Mouse (Mus musculus): Measurements from ENCODE around the gene Prdm2. TPM values are rescaled to one million over a fixed set of nuclear protein-coding genes. Genes with fewer than 3 reads are reported as not detected.

Prdm2 gene
- polyA plus RNA-seq, 1 experiment from 2014 or later = 16.0 TPM

DNA sequence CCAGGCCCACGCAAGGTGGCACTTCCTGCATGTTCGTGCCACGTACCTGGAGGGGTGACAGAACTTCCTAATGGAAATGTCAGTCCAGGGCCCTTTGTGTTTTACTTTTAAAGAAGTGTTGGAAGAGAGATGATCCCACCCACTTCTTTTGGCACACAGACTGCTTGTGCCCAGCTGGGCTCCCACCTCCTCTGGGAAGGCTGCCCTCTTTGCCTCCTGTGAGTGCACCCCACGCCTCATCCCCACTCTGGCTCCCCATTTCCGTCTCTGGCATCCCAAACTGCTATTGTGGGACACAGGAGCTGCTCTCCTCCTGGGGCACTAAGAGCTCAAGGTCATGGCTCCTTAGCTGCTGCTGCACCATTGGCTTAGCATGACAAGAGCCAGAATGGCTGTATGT lies 100.9 kb downstream of the Prdm2 start:
- Histone ChIP-seq H3K27me3 (ENCODE audit: poor library complexity, severe bottlenecking) (no peaks in the 10 kb centered on the region), H3K9me3 (no peaks in the 10 kb centered on the region), H3K4me3 (no peak overlapping the region), H3K4me1 (peaks cover 19% of the 10 kb centered on the region), H3K36me3 (replicated peaks) (peaks cover 46% of the 10 kb centered on the region), H3K27ac (no peak overlapping the region)
- no peak for DNase-seq (ENCODE audit: extremely low spot score, low spot score)
- WGBS = 91% methylated on average over 5 of the region's 5 CpGs

- no peak for DNase-seq (ENCODE audit: extremely low spot score, low spot score)
- no peaks in the 10 kb centered on the region for H3K9me3 ChIP-seq
- H3K4me3 ChIP-seq = no peak overlapping the region
- H3K27me3 ChIP-seq (ENCODE audit: poor library complexity, severe bottlenecking) = no peaks in the 10 kb centered on the region
- WGBS = 76% methylated on average over 9 of the region's 9 CpGs
- H3K27ac ChIP-seq = no peak overlapping the region
- peaks cover 5% of the 10 kb centered on the region for H3K4me1 ChIP-seq
- H3K36me3 ChIP-seq (replicated peaks) = peaks cover 49% of the 10 kb centered on the region
Measured at GRCm38 (mm10) chr4:143108552-143108951, 104.2 kb downstream of the Prdm2 start.

DNA sequence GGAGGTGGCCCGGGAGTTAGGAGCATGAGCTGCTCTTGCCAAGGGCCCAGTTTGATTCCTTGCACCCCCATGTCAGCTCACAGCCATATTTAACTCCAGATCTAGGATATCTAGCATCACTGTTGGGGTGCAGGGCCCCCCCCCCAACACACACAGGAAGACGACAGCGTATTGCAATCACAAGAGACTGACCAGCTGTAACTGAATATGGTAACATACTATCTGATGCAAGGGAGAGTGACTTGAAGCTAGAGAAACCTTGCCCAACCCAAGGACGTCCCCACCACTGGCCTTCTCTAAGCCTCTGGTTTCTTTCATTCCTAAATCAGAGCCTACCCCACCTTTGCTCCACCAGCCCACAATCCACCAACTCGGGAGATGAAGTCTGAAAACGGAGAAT lies 105.8 kb downstream of the Prdm2 start:
- Histone ChIP-seq H3K4me3 (no peak overlapping the region), H3K27me3 (ENCODE audit: poor library complexity, severe bottlenecking) (peaks cover 7% of the 10 kb centered on the region; the same call in 1 of the 2 replicates), H3K36me3 (replicated peaks) (peaks cover 48% of the 10 kb centered on the region), H3K27ac (no peak overlapping the region), H3K4me1 (peaks cover 5% of the 10 kb centered on the region), H3K9me3 (no peaks in the 10 kb centered on the region)
- no peak for DNase-seq (ENCODE audit: extremely low spot score, low spot score)
- WGBS = 88% methylated on average over 6 of the region's 6 CpGs

DNA sequence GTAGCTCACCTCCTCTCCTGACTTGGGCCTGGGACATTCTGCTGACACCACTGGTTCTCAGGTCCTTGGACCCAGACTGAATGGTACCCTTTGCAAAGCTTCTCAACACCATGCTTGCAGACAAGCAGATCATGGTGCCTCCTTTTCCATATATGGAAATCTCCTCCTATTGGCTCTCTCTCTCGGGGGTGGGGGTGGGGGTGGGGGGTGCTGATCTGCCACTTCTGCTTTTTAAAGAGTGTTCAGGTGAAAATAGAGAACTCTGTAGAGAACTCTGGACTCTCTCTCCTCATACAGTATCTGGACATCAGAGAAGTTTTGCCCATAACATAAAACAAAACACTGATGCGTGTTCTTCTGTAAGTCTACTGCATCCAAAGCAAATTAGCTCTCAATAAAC lies 106.2 kb downstream of the Prdm2 start:
- no peak for DNase-seq (ENCODE audit: extremely low spot score, low spot score)
- H3K4me1 ChIP-seq = peaks cover 5% of the 10 kb centered on the region
- no peaks in the 10 kb centered on the region for H3K9me3 ChIP-seq
- no peak overlapping the region for H3K27ac ChIP-seq
- 89% methylated on average over 2 of the region's 2 CpGs for WGBS
- H3K4me3 ChIP-seq = no peak overlapping the region
- H3K36me3 ChIP-seq (replicated peaks) = peaks cover 44% of the 10 kb centered on the region
- H3K27me3 ChIP-seq (ENCODE audit: poor library complexity, severe bottlenecking) = peaks cover 11% of the 10 kb centered on the region; the same call in 1 of the 2 replicates

DNA sequence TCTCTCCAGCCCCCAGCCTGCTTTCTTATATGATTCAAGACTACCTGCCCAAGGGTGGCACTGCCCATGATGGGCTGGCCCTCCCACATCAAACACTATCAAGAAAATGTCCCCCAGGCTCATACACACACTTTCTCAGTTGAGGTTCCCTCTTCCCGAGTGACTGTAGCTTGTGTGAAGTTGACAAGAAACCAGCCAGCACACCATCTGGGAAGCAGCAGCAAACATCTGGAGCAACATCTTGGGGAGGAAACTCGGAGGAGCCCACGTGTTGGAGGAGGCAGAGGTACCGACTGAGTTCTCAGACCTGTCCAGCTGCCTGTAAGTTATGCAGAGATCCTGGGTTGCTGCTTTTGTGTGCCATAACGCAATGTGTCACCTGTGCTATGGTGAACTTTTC lies 108.1 kb downstream of the Prdm2 start:
- H3K9me3 ChIP-seq = no peaks in the 10 kb centered on the region
- peaks cover 6% of the 10 kb centered on the region for H3K4me1 ChIP-seq
- no peak overlapping the region for H3K27ac ChIP-seq
- no peak overlapping the region for H3K4me3 ChIP-seq
- H3K36me3 ChIP-seq (replicated peaks) = peaks cover 26% of the 10 kb centered on the region
- peaks cover 24% of the 10 kb centered on the region; the same call in 1 of the 2 replicates for H3K27me3 ChIP-seq (ENCODE audit: poor library complexity, severe bottlenecking)
- DNase-seq (ENCODE audit: extremely low spot score, low spot score) = no peak
- WGBS = 86% methylated on average over 5 of the region's 5 CpGs

DNA sequence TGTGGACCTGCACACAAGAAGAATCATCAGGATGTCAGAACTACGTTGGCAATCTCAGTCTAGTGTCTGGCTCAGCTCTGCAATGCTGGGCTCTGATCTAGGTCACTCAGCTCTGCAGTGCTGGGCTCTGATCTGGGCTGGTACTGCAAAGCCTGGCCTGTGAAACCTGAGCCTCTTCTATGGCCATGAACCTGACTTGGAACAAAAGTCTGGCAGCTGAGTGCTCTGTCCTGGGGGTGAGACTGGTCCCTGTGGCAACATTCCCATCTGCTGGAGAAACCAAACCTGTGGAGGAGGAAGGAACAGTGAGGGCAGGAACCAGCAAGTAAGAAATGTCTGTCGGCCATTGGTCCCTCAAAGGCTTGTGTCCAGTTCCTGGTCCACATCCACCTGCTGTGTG lies 109.0 kb downstream of the Prdm2 start:
- 83% methylated on average over 2 of the region's 2 CpGs for WGBS
- DNase-seq (ENCODE audit: extremely low spot score, low spot score) = no peak
- Histone ChIP-seq H3K27ac (no peak overlapping the region), H3K27me3 (ENCODE audit: poor library complexity, severe bottlenecking) (peaks cover 24% of the 10 kb centered on the region; the same call in 1 of the 2 replicates), H3K4me3 (no peak overlapping the region), H3K36me3 (replicated peaks) (peaks cover 17% of the 10 kb centered on the region), H3K4me1 (peaks cover 10% of the 10 kb centered on the region), H3K9me3 (no peaks in the 10 kb centered on the region)

GRCm38 (mm10) chr4:143100157-143100556 lies 112.6 kb downstream of the Prdm2 start:
- H3K9me3 ChIP-seq = no peaks in the 10 kb centered on the region
- DNase-seq (ENCODE audit: extremely low spot score, low spot score) = no peak
- H3K4me1 ChIP-seq = peaks cover 8% of the 10 kb centered on the region; the same call in 1 of the 2 replicates
- H3K4me3 ChIP-seq = no peak overlapping the region
- peaks cover 41% of the 10 kb centered on the region for H3K27me3 ChIP-seq (ENCODE audit: poor library complexity, severe bottlenecking)
- WGBS = 78% methylated on average over 6 of the region's 6 CpGs
- no peak overlapping the region for H3K27ac ChIP-seq
- H3K36me3 ChIP-seq (replicated peaks) = no peaks in the 10 kb centered on the region

DNA sequence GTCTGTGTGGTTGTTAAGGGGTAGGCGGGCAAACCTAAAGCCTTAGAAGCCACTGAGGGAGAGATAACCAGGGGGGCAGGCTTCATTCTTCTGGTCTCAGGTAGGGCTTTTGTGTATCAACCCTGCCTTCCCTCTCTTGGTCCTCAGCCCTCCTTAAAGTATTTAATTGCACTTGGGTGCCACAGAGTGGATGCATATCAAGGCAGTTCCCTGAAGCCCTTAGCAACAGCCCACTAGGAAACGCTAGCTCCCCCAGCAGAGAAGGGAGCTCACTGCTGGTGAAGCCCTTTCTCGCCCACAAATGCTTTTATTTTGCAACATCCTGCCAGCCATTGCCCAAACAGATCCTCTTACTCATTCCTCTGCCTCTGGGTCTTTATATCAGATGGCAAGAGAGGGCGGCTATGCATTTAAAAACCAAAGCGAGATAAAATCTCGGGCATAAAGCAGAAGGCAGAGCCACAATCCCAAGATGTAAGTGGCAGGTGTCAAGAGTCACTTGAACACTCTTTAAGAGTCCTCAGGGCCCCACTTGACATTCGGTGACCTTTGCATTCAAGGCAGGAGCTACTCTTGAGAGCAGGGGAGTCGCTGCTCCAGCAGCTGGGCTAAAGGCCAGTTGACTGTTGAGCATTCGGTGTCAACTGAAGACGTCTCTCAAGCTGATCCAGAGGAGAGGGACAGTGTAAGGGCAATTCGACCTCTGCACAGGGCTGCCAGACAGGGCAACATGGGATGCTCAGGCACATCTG lies 113.3 kb downstream of the Prdm2 start:
- Histone ChIP-seq H3K27me3 (ENCODE audit: poor library complexity, severe bottlenecking) (peaks cover 41% of the 10 kb centered on the region), H3K4me1 (peaks cover 8% of the 10 kb centered on the region; the same call in 1 of the 2 replicates), H3K9me3 (no peaks in the 10 kb centered on the region), H3K36me3 (replicated peaks) (no peaks in the 10 kb centered on the region), H3K27ac (no peak overlapping the region), H3K4me3 (no peak overlapping the region)
- DNase-seq (ENCODE audit: extremely low spot score, low spot score) = no peak
- WGBS = 69% methylated on average over 11 of the region's 11 CpGs

DNA sequence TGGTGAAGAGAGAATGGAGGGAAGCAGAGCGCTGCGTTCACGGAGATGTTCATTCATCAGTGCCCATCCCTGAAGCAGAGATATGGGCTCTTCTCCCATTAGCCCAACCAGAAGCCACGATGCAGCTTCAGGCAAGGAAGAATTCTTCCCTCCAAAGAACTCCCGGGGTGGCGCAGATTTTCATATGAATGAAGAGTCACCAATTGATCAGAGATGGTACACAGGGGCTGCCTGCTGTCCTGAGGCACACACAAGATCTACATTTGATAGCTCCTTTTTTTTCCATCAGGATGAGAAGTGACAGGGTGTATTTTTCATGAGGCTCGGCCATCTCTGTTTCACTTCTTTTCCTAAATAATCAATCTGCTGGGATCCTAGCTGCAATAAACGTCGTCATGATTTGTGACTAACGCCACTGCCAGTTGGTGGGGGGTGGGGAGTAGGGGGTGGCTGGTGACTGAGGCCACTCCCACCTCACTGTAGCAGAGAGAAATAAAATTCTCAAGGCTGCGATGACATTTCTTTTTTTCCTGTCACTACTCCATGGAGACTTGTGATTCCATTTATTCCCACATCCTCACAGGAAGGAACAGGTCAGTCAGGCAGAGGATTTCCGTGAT lies 120.6 kb downstream of the Prdm2 start:
- DNase-seq (ENCODE audit: extremely low spot score, low spot score) = no peak
- Histone ChIP-seq H3K27me3 (ENCODE audit: poor library complexity, severe bottlenecking) (0 out of 2 replicates have a peak, but pooled peaks cover 3% of the 10 kb centered on the region), H3K27ac (no peak overlapping the region), H3K4me1 (no peaks in the 10 kb centered on the region), H3K36me3 (replicated peaks) (no peaks in the 10 kb centered on the region), H3K4me3 (no peak overlapping the region), H3K9me3 (peaks cover 5% of the 10 kb centered on the region; the same call in 1 of the 2 replicates)
- WGBS = 53% methylated on average over 12 of the region's 12 CpGs

DNA sequence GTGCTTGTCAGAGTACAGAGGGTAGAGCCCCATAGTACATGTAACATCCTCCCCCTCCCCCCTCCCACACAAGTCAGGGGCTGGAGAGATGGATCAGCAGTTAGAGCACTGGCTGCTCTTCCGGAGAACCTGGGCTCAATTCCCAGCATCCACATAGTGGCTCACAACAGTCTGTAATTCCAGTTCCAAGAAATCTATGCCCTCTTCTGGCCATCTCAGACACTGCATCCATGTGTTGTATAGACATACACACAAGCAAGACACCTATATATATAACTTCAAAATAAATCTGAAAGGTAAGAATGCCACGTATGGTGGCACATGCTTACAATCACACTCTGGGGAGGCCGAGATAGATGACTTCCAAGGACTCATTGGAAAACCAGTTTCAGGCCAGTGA lies 122.2 kb downstream of the Prdm2 start:
- H3K9me3 ChIP-seq = peaks cover 5% of the 10 kb centered on the region; the same call in 1 of the 2 replicates
- H3K27ac ChIP-seq = no peak overlapping the region
- no peaks in the 10 kb centered on the region for H3K36me3 ChIP-seq (replicated peaks)
- no peak for DNase-seq (ENCODE audit: extremely low spot score, low spot score)
- no peaks in the 10 kb centered on the region for H3K27me3 ChIP-seq (ENCODE audit: poor library complexity, severe bottlenecking)
- H3K4me3 ChIP-seq = no peak overlapping the region
- WGBS = 93% methylated on average over 3 of the region's 3 CpGs
- no peaks in the 10 kb centered on the region for H3K4me1 ChIP-seq

DNA sequence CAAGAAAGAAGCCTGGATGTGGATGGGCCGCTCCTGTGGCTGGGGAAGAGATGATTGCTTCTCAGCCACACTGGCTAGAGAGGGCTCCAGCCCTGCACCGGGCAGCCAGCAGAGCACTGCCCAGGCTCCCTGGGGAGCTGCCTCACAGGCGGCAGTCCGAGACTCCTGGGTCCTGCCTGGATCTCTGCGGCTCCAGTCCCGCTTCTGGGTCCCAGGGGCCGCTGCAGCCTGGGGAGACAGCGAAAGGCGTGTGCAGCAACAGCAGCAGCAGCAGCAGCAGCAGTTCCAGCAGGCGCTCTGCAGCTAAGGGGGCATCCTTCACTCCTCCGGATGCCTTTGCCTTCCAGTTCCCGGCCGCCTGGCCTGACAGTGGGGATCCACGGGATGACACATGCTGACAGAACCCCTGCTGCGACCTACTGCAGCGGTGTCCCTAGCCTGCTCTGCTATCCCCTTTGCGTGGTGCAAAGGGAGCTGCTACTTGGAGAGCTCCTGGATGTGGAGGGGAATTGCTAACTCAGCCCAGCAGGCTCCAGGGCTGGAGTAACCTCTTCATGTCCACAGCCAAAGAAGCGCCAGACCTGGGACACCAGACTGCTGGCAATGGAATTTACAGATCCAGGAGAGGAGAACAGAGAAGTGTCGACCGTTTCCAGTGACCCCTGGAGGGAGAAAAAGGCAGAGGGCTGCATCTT lies 138.6 kb downstream of the Prdm2 start:
- 4% methylated on average over 20 of the region's 20 CpGs for WGBS
- peak; percentile 27 for DNase-seq (ENCODE audit: extremely low spot score, low spot score)
- Histone ChIP-seq H3K27ac (no peak overlapping the region), H3K36me3 (replicated peaks) (no peaks in the 10 kb centered on the region), H3K4me3 (peak overlapping the region; percentile 38), H3K4me1 (peaks cover 11% of the 10 kb centered on the region), H3K9me3 (no peaks in the 10 kb centered on the region), H3K27me3 (ENCODE audit: poor library complexity, severe bottlenecking) (peaks cover 26% of the 10 kb centered on the region)

DNA sequence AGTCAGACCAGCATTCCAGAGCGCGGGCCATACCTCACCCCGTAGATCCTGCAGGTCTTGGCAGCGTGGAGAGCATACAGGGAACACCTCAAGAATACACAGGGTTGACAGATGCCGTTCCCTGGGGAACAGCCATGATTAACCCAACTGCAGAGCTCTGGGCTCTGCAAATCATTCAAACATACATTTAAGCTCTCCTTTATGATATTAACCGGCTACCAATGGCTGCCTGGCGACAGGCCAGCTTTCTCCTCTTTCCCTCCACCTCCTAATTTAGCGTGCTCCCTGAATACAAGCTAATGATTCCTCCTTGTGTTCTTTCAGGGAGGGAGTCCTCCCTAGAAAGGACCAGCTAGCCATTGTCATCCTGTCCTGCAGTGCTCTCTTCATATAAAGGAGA lies 141.0 kb downstream of the Prdm2 start:
- DNase-seq (ENCODE audit: extremely low spot score, low spot score) = no peak
- Histone ChIP-seq H3K4me1 (peaks cover 11% of the 10 kb centered on the region), H3K27me3 (ENCODE audit: poor library complexity, severe bottlenecking) (peaks cover 26% of the 10 kb centered on the region), H3K36me3 (replicated peaks) (no peaks in the 10 kb centered on the region), H3K4me3 (no peak overlapping the region), H3K9me3 (no peaks in the 10 kb centered on the region), H3K27ac (no peak overlapping the region)
- WGBS = 59% methylated on average over 8 of the region's 8 CpGs

- 94% methylated on average over 9 of the region's 9 CpGs for WGBS
- no peaks in the 10 kb centered on the region for H3K36me3 ChIP-seq (replicated peaks)
- no peak overlapping the region for H3K4me3 ChIP-seq
- no peaks in the 10 kb centered on the region for H3K4me1 ChIP-seq
- H3K27ac ChIP-seq = no peak overlapping the region
- no peaks in the 10 kb centered on the region for H3K27me3 ChIP-seq (ENCODE audit: poor library complexity, severe bottlenecking)
- H3K9me3 ChIP-seq = no peaks in the 10 kb centered on the region
- no peak for DNase-seq (ENCODE audit: extremely low spot score, low spot score)
Measured at GRCm38 (mm10) chr4:143067006-143067405, 145.8 kb downstream of the Prdm2 start.

All from forebrain, embryonic 10.5 days (tissue).